Mouse (Mus musculus) embryonic facial prominence, embryonic 13.5 days (tissue): Measurements from ENCODE around the gene Lat2. TPM values are rescaled to one million over a fixed set of nuclear protein-coding genes. Genes with fewer than 3 reads are reported as not detected.
"Not testable (repeated sequence)": the region's sequence is repeated elsewhere in the genome, so short reads cannot be mapped to it uniquely, and the experiment has no call there.

Source experiments
- ATAC-seq: fragments of 200-750 bp; cut with Nextera tagmentation; 2 replicates; pipeline ENCODE4 v1.8.0; 2017; ENCODE audit warnings: low read depth; ENCODE audit not compliant: insufficient number of reproducible peaks, insufficient read depth, low FRiP score, low TSS enrichment
- H3K27ac ChIP-seq: fragments of 300-500 bp; sonication (generic); 2 replicates; pipeline ENCODE4 v1.5.1; 2015; ENCODE audit warnings: moderate library complexity, mild to moderate bottlenecking, inconsistent platforms
- H3K27me3 ChIP-seq: fragments of 300-500 bp; sonication (generic); 2 replicates; pipeline ENCODE4 v1.6.1; 2015; ENCODE audit warnings: mild to moderate bottlenecking, inconsistent platforms
- H3K36me3 ChIP-seq: fragments of 300-500 bp; sonication (generic); 2 replicates; pipeline ENCODE4 v1.6.1; 2015; ENCODE audit warnings: mild to moderate bottlenecking, inconsistent platforms
- H3K4me1 ChIP-seq: fragments of 300-500 bp; sonication (generic); 2 replicates; pipeline ENCODE4 v1.6.1; 2015; ENCODE audit warnings: inconsistent platforms
- H3K4me2 ChIP-seq: fragments of 300-500 bp; sonication (generic); 2 replicates; pipeline ENCODE4 v1.6.1; 2015; ENCODE audit warnings: moderate library complexity, mild to moderate bottlenecking, inconsistent platforms
- H3K4me3 ChIP-seq: fragments of 300-500 bp; sonication (generic); 2 replicates; pipeline ENCODE4 v1.5.1; 2015; ENCODE audit warnings: mild to moderate bottlenecking, inconsistent platforms
- H3K9ac ChIP-seq: fragments of 300-500 bp; sonication (generic); 2 replicates; pipeline ENCODE4 v1.6.1; 2015; ENCODE audit warnings: mild to moderate bottlenecking, inconsistent platforms
- H3K9me3 ChIP-seq: fragments of 300-500 bp; sonication (generic); 2 replicates; pipeline ENCODE4 v1.6.1; 2016; ENCODE audit warnings: inconsistent platforms
- WGBS: fragments of 180-500 bp; shearing (Covaris S2); methylation state at CpG from one replicate; pipeline ENCODE4 v1.1.7; 2015; ENCODE audit warnings: mixed read lengths; 5-methylcytosine and 5-hydroxymethylcytosine counted together
- polyA plus RNA-seq: library from polyadenylated mRNA; unstranded; fragments of >200 nt; fragmentation: Nextera tagmentation; extraction: Ambion mirVana; gene quantifications from 2 replicates; pipeline ENCODE4 v1.2.1, GENCODE M21; 2015

Gene Lat2
- 2.6 and 2.9 TPM in 2 replicates for polyA plus RNA-seq

GRCm38 (mm10) chr5:134614802-134615201, at the start of gene Lat2:
Gene Lat2 (minus strand): TSS chr5:134615025.
- 86% methylated on average over 7 of the region's 7 CpGs for WGBS
- Histone ChIP-seq H3K27me3 (no peaks in the 10 kb centered on the region), H3K4me3 (no peak within 1 kb of the TSS), H3K4me2 (no peak within 1 kb of the TSS), H3K4me1 (no peaks in the 10 kb centered on the region), H3K27ac (no peak within 1 kb of the TSS), H3K9ac (no peak within 1 kb of the TSS), H3K9me3 (no peaks in the 10 kb centered on the region), H3K36me3 (peaks cover 49% of the 10 kb centered on the region)
- ATAC-seq = no peak

GRCm38 (mm10) chr5:134656708-134657107, 41.9 kb upstream of the Lat2 start:
- peaks cover 56% of the 10 kb centered on the region for H3K36me3 ChIP-seq
- no peak overlapping the region for H3K4me2 ChIP-seq
- no peak overlapping the region for H3K27ac ChIP-seq
- H3K9ac ChIP-seq = no peak overlapping the region
- WGBS = 70% methylated on average over 4 of the region's 4 CpGs
- H3K27me3 ChIP-seq = no peaks in the 10 kb centered on the region
- H3K4me3 ChIP-seq = no peak overlapping the region
- H3K4me1 ChIP-seq = no peaks in the 10 kb centered on the region
- ATAC-seq = no peak
- no peaks in the 10 kb centered on the region for H3K9me3 ChIP-seq

DNA sequence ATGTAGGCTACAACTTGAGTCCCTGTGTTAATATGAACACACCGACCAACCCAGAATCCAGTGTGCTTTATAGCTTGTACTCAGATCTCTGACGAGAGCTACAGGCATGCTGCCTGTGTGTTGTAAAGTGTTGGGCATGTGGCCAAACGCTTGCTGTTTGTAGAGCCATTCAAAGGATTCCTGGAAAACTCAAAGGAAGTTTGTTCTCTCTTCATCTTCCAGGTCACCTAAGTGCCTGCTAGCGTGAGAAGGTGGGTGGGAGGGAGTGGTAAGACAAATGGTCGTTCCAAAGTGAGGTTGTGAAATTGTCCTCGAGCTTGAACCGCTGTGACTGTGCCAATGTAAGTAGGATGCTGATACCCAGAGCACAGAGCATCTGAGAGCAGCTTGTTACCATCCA, 37.2 kb upstream of the Lat2 start:
- Histone ChIP-seq H3K27me3 (no peaks in the 10 kb centered on the region), H3K9ac (no peak overlapping the region), H3K27ac (no peak overlapping the region), H3K9me3 (no peaks in the 10 kb centered on the region; the same call in 1 of the 2 replicates), H3K36me3 (peaks cover 9% of the 10 kb centered on the region), H3K4me3 (no peak overlapping the region), H3K4me2 (no peak overlapping the region), H3K4me1 (no peaks in the 10 kb centered on the region)
- no peak for ATAC-seq
- 69% methylated on average over 7 of the region's 7 CpGs for WGBS

- Histone ChIP-seq H3K27me3 (no peaks in the 10 kb centered on the region), H3K9me3 (no peaks in the 10 kb centered on the region; the same call in 1 of the 2 replicates), H3K36me3 (no peaks in the 10 kb centered on the region), H3K27ac (no peak overlapping the region), H3K4me2 (no peak overlapping the region), H3K4me3 (no peak overlapping the region), H3K9ac (no peak overlapping the region), H3K4me1 (no peaks in the 10 kb centered on the region)
- WGBS = 49% methylated on average over 5 of the region's 5 CpGs
- no peak for ATAC-seq
Measured at GRCm38 (mm10) chr5:134650926-134651325, 36.1 kb upstream of the Lat2 start.

DNA sequence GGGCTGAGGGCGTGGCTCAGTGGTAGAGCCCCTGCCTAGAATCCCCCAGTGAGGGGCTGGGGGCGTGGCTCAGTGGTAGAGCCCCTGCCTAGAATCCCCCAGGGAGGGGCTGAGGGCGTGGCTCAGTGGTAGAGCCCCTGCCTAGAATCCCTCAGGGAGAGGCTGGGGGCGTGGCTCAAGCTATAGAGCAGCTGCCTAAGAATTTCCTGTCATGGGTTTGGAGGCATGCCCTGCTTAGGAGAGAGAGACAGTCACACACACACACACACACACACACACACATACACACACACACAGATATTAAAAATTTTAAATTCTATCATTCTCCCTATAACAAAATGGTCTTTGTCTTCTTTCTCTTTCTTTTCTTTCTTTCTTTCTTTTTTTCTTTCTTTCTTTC, 34.2 kb upstream of the Lat2 start:
- not testable (repeated sequence) for H3K9ac ChIP-seq, ATAC-seq
- 63% methylated on average over 4 of the region's 4 CpGs for WGBS

GRCm38 (mm10) chr5:134647394-134647793, 32.6 kb upstream of the Lat2 start:
- H3K4me1 ChIP-seq = no peaks in the 10 kb centered on the region
- H3K36me3 ChIP-seq = no peaks in the 10 kb centered on the region
- no peak overlapping the region for H3K9ac ChIP-seq
- no peaks in the 10 kb centered on the region for H3K27me3 ChIP-seq
- ATAC-seq = no peak
- H3K9me3 ChIP-seq = no peaks in the 10 kb centered on the region; the same call in 1 of the 2 replicates
- H3K4me2 ChIP-seq = no peak overlapping the region
- WGBS = 71% methylated on average over 2 of the region's 2 CpGs
- H3K27ac ChIP-seq = no peak overlapping the region
- no peak overlapping the region for H3K4me3 ChIP-seq

More for the DNA sequence above, 34.2 kb upstream of the Lat2 start:
- H3K4me3 ChIP-seq, H3K36me3 ChIP-seq, H3K27ac ChIP-seq, H3K9me3 ChIP-seq, H3K4me2 ChIP-seq, H3K4me1 ChIP-seq, H3K27me3 ChIP-seq: not testable (repeated sequence)

GRCm38 (mm10) chr5:134646461-134646860, 31.6 kb upstream of the Lat2 start:
- Histone ChIP-seq H3K27me3 (no peaks in the 10 kb centered on the region), H3K4me1 (no peaks in the 10 kb centered on the region), H3K9me3 (no peaks in the 10 kb centered on the region; the same call in 1 of the 2 replicates), H3K36me3 (no peaks in the 10 kb centered on the region), H3K4me2 (no peak overlapping the region), H3K27ac (no peak overlapping the region), H3K4me3 (no peak overlapping the region), H3K9ac (no peak overlapping the region)
- 76% methylated on average over 4 of the region's 4 CpGs for WGBS
- ATAC-seq = no peak

DNA sequence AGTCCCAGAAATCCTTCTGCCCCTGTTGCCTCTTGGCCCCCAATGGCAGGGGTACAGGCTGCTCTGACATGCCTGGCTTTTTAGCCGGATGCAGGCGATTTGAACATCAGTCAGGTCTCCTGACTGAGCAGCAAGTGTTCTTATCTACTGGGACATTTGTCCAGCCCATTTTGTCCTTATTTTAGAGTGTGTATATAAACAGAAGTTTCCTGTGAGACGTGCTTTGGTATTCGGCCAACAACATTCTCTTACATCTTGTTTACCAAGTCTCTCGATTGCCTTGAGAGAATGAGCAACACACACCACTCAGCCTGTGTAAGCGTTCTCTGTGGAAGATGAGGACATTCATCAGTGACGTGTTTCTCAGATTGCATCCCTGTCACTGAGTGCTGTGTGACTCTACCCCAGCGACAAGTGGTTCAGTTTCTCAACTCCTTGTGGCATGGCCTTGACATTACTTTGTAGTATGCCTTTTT, 29.9 kb upstream of the Lat2 start:
- Histone ChIP-seq H3K36me3 (no peaks in the 10 kb centered on the region), H3K27me3 (no peaks in the 10 kb centered on the region), H3K4me1 (0 out of 2 replicates have a peak, but pooled peaks cover 2% of the 10 kb centered on the region), H3K4me2 (no peak overlapping the region), H3K27ac (no peak overlapping the region), H3K9ac (no peak overlapping the region), H3K9me3 (no peaks in the 10 kb centered on the region), H3K4me3 (no peak overlapping the region)
- no peak for ATAC-seq
- 74% methylated on average over 8 of the region's 8 CpGs for WGBS

GRCm38 (mm10) chr5:134644121-134644520, 29.3 kb upstream of the Lat2 start:
- Histone ChIP-seq H3K9me3 (no peaks in the 10 kb centered on the region), H3K4me2 (no peak overlapping the region), H3K4me1 (0 out of 2 replicates have a peak, but pooled peaks cover 4% of the 10 kb centered on the region), H3K4me3 (no peak overlapping the region), H3K36me3 (no peaks in the 10 kb centered on the region), H3K27ac (no peak overlapping the region), H3K27me3 (no peaks in the 10 kb centered on the region), H3K9ac (no peak overlapping the region)
- no peak for ATAC-seq
- WGBS = 75% methylated on average over 1 of the region's 1 CpGs

DNA sequence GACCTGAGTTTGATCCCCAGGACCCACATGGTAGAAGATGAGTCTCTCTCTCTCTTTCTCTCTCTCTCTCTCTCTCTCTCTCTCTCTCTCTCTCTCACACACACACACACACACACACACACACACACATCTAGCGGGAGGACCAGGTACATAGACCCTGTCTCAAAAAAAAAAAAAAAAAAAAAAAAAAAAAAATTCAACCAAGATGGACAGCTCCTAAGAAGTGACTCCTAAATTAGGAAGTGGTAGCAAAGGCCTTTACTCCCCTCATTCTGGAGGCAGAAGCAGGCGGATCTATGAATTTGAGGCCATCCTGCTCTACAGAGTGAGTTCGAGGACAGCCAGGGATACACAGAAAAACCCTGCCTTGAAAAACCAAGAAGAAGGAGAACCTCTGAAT, 25.5 kb upstream of the Lat2 start:
- H3K4me2 ChIP-seq = no peak overlapping the region
- no peak for ATAC-seq
- no peak overlapping the region for H3K4me3 ChIP-seq
- 89% methylated on average over 3 of the region's 3 CpGs for WGBS
- H3K9ac ChIP-seq = no peak overlapping the region
- H3K27me3 ChIP-seq = no peaks in the 10 kb centered on the region
- peaks cover 16% of the 10 kb centered on the region for H3K4me1 ChIP-seq
- H3K36me3 ChIP-seq = peaks cover 17% of the 10 kb centered on the region
- no peaks in the 10 kb centered on the region for H3K9me3 ChIP-seq
- no peak overlapping the region for H3K27ac ChIP-seq

- Histone ChIP-seq H3K4me1 (peaks cover 16% of the 10 kb centered on the region), H3K27ac (peak within 1 kb of the TSS; percentile 96), H3K27me3 (no peaks in the 10 kb centered on the region), H3K4me2 (peak within 1 kb of the TSS; percentile 80), H3K36me3 (peaks cover 26% of the 10 kb centered on the region), H3K9ac (peak within 1 kb of the TSS; percentile 100), H3K9me3 (no peaks in the 10 kb centered on the region), H3K4me3 (peak within 1 kb of the TSS; percentile 99)
- WGBS = under 1% methylated on average over 34 of the region's 52 CpGs
- peak; percentile 85 for ATAC-seq
Measured at GRCm38 (mm10) chr5:134639269-134639682, 24.5 kb upstream of the Lat2 start, which contains the start of gene Eif4h. Gene Eif4h (minus strand): TSS chr5:134639490.

DNA sequence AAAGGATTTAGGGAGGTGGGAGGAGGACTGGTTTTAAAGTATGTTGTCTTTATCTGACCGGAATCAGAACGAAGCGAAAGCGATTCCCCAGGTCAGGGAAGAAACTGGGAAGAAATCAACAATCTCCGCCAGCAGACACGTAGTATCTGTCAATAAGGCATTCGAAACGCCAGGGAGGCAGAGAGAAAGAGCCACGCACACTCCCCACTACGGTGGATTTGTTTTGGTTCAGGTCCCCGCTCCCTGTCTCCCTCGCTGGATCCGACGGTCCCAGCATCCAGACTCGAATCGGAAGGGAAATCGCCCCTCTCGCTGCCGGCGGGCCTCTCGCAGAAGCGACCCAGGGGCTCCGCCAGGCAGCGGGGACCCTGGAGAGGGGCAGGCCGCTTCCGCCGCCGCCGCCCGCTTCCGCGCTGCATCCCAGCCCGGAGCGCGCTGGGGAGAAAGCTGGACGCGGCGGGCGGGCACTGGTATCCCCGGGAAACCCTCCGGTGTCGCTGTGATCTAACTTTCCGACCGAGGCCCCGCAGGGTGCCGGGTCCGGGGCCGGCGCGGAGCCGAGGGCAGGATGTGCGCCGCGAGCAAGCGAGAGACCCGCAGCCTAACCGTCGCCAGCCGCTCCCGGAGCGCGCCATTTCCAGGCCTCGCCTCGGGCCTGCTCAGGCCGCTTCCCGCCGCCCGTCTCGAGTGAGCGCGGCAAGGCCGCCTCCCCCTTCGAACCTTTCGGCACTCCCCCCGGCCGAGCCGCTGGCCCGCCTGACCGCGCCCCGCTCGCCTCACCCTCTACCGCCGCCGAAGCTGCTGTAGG, 23.8 kb upstream of the Lat2 start:
- peak overlapping the region; percentile 100 for H3K9ac ChIP-seq
- H3K9me3 ChIP-seq = no peaks in the 10 kb centered on the region
- H3K4me1 ChIP-seq = peaks cover 16% of the 10 kb centered on the region
- peak overlapping the region; percentile 96 for H3K27ac ChIP-seq
- H3K4me2 ChIP-seq = peak overlapping the region; percentile 80
- ATAC-seq = peak; percentile 11; the same call in 1 of the 2 replicates
- H3K4me3 ChIP-seq = peak overlapping the region; percentile 99
- peaks cover 30% of the 10 kb centered on the region for H3K36me3 ChIP-seq
- under 1% methylated on average over 69 of the region's 85 CpGs for WGBS
- H3K27me3 ChIP-seq = no peaks in the 10 kb centered on the region
